Mouse (Mus musculus) neural tube, embryonic 10.5 days (tissue): ENCODE measurements at regions not wholly inside any gene's neighbourhood (a gene's known extent, or its start where the extent isn't known, plus 50 kb on each side); places are given as distances from the start of the nearest gene placed in this dataset.
A peak's percentile ranks its signal among the peaks of the same experiment; 100 is the strongest.

ENCODE experiments used
- DNase-seq: peaks from one replicate; pipeline ENCODE4 v3.0.0-alpha.2; 2017; ENCODE audit warnings: low spot score; ENCODE audit errors: extremely low spot score

DNA sequence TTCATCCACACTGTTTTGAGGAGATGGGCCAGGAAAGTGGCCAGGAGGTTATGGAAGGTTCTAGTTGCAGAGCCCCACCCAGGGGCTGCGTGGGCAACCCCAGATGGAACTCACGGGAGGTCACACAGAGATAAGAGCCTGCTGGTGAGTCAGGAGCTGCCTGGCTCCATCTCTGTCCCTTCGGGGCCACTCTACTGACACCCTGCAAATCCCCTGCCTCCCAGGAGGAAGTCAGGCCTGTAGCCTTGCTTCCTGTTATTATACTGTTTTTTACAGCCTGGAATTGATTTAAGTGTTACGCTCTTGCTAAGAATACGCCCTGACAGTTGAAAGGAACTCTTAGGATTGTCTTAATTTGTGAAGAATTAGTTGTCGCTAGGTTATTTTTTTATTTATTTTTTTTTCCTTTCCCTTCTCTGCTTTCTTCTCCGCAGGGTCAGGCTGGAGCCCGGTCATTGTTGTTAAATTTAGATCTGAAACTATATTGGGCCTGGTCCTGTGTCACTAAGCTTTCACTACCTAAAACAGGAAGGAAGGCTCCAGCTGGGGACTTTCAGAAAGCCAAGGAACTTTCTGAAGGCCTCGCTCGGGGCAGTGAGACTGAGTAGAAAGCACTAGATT is 497.9 kb downstream of the Med13l start:
- no peak for DNase-seq

GRCm38 (mm10) chr5:119059223-119059622 is 498.7 kb downstream of the Med13l start:
- no peak for DNase-seq

- DNase-seq = no peak
These were observed 500.4 kb downstream of the Med13l start for GRCm38 (mm10) chr5:119060886-119061285.

GRCm38 (mm10) chr5:119062478-119062877 is 502.0 kb downstream of the Med13l start:
- DNase-seq = no peak

DNA sequence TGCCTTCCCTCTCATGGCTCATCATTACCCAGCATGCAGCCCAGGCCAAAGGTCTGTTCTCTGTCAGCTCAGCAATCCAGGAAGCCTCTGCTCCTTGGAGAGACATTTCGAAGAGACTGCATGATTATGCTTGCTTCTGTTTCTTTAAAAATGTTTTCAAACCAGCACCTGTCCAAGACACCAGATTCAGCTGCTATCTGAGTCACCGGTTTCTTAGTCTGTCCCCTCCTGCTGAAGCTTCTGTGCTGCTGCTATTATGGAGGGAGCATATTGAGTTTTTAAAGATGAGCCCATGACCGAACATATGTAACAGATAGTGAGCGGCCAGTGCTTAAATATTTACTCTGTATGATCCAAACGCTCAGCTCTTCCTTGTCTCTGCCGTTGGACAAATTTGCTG is 506.2 kb downstream of the Med13l start:
- no peak for DNase-seq

DNA sequence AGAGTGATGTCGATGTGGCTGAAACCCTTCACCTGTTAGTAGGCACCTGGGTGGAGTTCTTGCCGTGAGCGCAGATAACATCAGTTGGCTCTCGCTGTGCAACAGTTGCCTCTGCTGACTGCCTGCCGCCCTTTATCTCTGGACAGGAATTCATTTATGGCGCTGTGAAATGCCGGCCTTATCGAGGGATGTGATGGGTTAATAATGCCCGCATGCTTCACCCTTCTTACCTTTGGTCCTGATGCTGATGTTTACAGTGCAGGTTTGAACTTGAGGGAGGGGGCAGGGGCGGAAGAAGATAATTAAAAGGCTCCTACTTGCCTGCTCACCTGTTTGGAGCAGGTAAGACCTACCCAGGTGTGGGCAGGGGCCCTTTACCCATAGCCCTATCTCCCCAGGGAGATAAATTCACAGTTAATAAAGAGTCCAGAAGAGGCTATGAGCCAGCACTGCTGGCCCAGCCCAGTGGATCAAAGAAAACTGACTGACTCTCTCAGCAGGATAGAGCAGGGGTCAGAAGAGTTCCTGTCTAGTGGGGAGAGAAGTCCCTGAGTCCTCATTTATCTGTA is 509.4 kb downstream of the Med13l start:
- no peak for DNase-seq

DNA sequence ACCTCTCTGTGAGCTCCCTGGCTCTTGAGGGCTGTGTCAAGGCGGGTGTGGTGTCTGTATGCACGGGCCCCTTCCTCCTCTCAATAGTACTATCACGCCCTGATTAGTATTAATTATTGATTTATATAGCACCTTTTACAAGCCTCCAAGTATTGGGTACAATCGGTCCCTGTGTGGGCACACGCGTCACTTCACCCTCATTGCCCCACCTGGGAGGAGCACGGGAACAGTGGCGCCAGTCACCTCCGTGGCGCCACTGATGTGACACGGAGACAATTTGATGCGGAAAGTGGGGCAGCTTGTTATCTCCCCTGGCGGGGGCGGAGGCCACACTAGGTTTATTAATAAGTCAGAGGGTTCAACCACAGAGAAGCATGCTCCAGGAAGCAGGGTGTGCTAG is 512.2 kb downstream of the Med13l start:
- no peak for DNase-seq

DNA sequence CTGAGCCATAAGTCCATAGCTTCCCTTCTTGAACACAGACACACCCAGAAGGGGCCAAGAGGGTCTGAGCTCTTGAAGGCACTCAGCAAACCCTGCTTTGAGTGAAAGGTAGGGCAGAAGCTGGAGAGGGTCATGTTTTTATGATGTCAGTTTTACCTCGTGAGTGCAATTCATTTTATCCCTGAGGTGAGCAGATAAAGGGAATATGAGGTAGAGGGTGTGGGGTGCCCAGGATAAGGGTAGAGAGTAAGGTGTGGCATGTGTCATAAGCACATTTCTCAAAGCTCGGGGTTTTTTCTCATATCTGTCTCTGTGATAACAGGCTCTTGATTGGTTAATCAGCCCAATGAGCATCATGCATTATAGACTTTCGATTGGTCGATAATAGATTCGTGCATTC is 520.3 kb downstream of the Med13l start:
- DNase-seq = no peak

DNA sequence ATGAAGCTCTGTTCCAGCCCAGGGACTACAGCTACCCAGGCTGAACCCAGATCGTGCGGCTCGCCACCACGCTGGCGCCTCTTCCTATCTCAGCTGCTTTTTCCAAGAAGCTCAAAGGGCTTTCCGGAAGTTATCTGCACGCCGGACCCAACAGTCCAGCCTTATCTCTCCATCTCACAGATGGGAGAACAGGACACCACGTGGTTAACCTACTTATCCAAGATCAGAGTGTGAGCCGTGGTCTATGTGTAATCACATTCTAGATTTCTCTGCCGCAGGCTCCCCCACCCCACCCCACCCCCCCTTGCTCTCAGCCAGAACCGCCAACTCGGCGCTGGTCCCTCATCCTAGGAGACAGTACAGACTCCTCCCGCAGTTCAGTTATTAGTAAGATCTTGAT is 522.4 kb downstream of the Med13l start:
- DNase-seq = no peak

GRCm38 (mm10) chr5:119097576-119098193 is 537.2 kb downstream of the Med13l start:
- DNase-seq = no peak

DNA sequence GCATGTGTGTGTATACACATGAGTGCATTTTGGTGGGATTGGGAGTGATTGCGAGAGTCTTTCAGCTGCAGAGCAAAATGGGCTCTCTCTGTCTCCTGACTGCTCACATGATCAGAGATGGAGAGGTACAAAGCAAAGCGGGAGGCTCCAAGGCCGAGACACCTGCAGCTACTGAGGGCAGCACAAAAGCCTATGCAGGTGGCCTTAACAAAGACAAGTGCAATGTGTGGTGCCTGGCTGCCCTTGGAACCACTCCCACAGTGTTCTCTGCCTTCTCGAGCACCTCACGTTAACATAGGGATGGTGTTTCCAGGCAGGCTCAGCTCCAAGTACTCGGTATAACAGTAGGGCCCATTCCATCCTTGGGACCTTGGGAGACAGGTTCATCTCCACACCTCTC is 539.3 kb downstream of the Med13l start:
- no peak for DNase-seq

DNA sequence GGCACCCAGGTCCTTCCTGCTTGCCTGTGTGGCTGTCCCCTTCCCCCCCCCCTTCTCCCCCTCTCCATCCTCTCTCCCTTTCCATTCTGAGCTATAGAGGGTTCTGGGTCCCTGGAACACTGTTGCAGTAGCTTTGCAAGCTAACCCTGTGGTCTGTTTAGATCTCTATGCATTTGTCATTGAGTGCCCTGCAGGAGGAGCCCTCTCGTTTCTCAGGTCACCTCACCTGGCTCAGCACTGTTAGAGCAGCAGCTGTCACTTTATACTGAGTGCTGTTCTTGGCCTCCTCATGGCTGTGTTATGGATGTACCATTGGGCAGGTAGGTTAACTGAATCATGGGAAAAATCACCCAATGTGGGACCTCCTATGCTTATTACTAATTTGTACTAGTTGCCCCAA is 543.0 kb downstream of the Med13l start:
- no peak for DNase-seq

- no peak for DNase-seq
These were observed 547.4 kb downstream of the Med13l start for GRCm38 (mm10) chr5:119107898-119108297.

GRCm38 (mm10) chr5:119109501-119109900 is 549.0 kb downstream of the Med13l start:
- no peak for DNase-seq

DNA sequence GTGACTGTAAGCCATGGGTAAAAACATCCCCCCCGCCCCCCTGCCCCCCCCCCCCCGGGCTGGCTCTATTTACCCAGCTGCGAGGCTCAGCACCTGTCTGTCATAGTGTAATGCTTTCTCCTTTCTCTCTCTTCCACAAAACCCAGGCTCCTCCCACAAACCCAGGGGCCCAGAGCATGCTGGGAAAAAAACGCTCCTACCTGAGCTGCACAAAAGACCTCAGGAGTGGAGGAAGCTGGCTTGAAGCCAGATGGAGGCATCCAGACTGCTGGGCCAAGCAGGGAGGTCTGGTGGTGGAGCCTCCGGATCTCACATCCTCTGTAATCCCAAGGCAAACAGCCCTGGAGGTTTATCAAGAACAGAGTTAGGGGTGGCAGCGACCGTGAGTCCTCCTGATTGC is 553.6 kb downstream of the Med13l start:
- no peak for DNase-seq

GRCm38 (mm10) chr5:119125745-119126144 is 544.7 kb upstream of the Tbx3 start:
- no peak for DNase-seq

GRCm38 (mm10) chr5:119130176-119130575 is 540.3 kb upstream of the Tbx3 start:
- no peak for DNase-seq

- DNase-seq = no peak
These were observed 539.0 kb upstream of the Tbx3 start for GRCm38 (mm10) chr5:119131461-119131860.

DNA sequence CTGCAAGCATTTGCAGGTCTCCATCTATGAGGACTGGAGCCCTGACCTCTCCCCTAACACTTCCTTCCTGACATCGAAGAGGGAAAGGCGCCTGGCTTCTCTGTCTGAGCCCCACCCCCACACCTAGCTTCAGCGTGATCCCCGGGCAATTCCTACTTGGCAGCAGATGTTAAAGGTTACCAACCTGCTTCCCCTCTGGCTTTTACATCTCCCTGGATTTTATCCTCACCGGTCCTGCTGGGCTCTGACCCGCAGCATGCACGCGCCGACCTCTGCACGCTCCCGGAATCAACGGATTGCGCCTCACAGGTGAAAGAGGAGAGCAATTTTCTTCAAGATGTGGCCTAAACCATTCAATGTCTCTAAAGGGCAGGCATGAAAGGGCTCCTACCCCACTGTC is 537.1 kb upstream of the Tbx3 start:
- no peak for DNase-seq

- DNase-seq = no peak
These were observed 533.6 kb upstream of the Tbx3 start for GRCm38 (mm10) chr5:119136916-119137315.

DNA sequence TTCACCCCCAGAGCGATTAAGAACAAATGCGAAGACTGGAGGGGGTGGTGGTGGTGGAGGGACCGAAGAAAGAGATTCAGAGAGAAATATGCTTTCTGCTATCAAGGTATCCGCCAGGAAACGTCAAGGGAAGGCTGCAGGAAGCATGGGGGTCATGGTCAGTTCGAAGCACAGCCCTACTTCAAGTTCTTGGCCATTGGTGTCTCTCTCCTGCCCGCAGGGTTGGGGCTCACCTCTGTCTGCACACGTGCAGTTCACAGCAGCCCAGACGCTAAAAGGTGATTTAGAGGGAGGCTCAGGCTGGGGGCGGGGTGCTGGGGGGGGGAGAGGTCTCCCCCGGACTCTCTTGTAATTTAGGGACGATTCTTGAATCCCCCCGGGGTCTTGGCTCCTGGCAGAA is 533.1 kb upstream of the Tbx3 start:
- no peak for DNase-seq

- peak; percentile 44 for DNase-seq
These were observed 532.6 kb upstream of the Tbx3 start for GRCm38 (mm10) chr5:119137821-119138221.

DNA sequence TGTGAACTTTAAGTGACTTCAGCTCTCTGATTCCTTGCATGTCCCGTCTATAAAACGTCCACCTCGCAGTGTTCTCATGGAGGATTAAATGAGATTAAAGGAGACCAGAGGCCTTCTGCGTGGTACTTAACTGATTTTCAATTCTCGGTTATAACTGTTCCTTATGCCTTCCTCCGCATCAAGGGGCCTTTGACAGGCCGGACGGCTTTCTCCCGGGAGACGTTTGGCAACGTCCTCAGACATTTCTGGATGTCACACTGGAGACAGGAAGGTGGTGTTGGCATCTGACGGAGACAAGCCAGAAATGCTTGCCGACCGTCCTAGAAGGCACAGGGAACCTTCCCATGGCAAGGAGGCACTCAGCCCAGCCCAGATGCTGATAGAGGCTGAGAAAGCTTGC is 532.2 kb upstream of the Tbx3 start:
- DNase-seq = no peak
